Mouse (Mus musculus): ENCODE data around the gene Foxp4.

DNA sequence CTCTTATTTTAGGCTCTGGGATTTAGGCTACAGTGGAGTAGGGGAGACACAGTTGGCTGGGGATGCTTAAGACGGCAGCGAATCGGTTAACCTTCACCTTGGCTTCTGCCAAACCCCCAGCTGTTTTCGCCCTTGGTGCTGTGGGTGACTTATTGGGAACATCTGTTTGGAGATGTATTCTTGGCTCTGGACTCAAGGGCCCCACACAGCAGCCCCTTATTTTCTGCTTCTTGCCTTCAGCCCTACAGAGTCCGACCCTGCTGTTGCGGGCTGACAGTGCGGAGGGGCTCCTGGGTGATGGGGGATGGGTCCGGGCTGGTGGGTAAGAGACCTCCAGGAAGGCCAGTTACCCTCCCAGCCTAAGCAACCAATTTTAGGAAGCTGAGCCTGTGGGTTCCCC is 103.1 kb downstream of the Foxp4 start:
- TF ChIP-seq FOSL1 (IDR thresholded peaks at IDR 0.05; ENCODE audit: insufficient read depth, low read length, poor library complexity, severe bottlenecking) (no peak), CTCF (IDR thresholded peaks at IDR 0.05; ENCODE audit: control insufficient read depth, insufficient read depth, insufficient read length) (no peak), USF1 (IDR thresholded peaks at IDR 0.05; ENCODE audit: low read depth) (no peak), CEBPB (IDR thresholded peaks at IDR 0.05; ENCODE audit: low read depth) (no peak), MAX (IDR thresholded peaks at IDR 0.05) (no peak)

All from C2C12 (cell line).